Mouse (Mus musculus): ENCODE results near the gene Rbms1.

GRCm38 (mm10) chr2:60947817-60948216 lies 15.2 kb downstream of the Rbms1 start:
- TF ChIP-seq POLR2A (IDR thresholded peaks at IDR 0.05; ENCODE audit: borderline replicate concordance, control insufficient read depth, low read depth, low read length) (no peak), CTCF (IDR thresholded peaks at IDR 0.05; ENCODE audit: control insufficient read depth, insufficient read depth, low read length) (no peak)

Measured in bone marrow, adult 2 months (tissue).